Mouse (Mus musculus) lung, adult 2 months (tissue): Measurements from ENCODE around the gene Lmtk2.

Experiments used
- CTCF ChIP-seq: fragments of 200-500 bp; IDR thresholded peaks from 2 replicates; pipeline ENCODE4 v1.5.1; 2011; ENCODE audit warnings: mild to moderate bottlenecking, low read length, control low read depth; ENCODE audit not compliant: insufficient read depth
- POLR2A ChIP-seq: fragments of 200-500 bp; IDR thresholded peaks from 2 replicates; pipeline ENCODE4 v1.6.1; 2011; ENCODE audit warnings: low read depth, mild to moderate bottlenecking, control low read depth, low read length, borderline replicate concordance; ENCODE audit errors: extremely low read depth

GRCm38 (mm10) chr5:144202430-144202829, 102.2 kb downstream of the Lmtk2 start:
- TF ChIP-seq CTCF = peak; percentile 18; the same call in 1 of the 2 replicates
- TF ChIP-seq POLR2A = no peak
